Mouse (Mus musculus): ENCODE data around the gene Slc35f1.

GRCm38 (mm10) chr10:52956728-52957127, 266.4 kb downstream of the Slc35f1 start:
- no peak for TF ChIP-seq CTCF (IDR thresholded peaks at IDR 0.05; ENCODE audit: control insufficient read depth, insufficient read depth, insufficient replicate concordance, low read depth, low read length)
- no peak for TF ChIP-seq POLR2A (IDR thresholded peaks at IDR 0.05; ENCODE audit: control insufficient read depth, low read depth, low read length)
